Mouse (Mus musculus) forelimb bud, embryonic 11.5 days (tissue): ENCODE measurements around the gene Setdb2.
"Not testable (repeated sequence)": the region's sequence is repeated elsewhere in the genome, so short reads cannot be mapped to it uniquely, and the experiment has no call there.

Experiments
- DNase-seq: peaks from one replicate; pipeline ENCODE4 v3.0.0-alpha.2; 2012; ENCODE audit warnings: low read depth, low spot score

The Setdb2 gene

GRCm38 (mm10) chr14:59440558-59441471 lies at the start of gene Setdb2, which contains the start of gene Cab39l:
Gene Setdb2, minus strand, starts transcription at chr14:59440884.
Gene Cab39l, plus strand, starts transcription at chr14:59440972.
- DNase-seq = peak; percentile 90

- DNase-seq = no peak
Measured at GRCm38 (mm10) chr14:59485247-59485810, 44.6 kb upstream of the Setdb2 start.

GRCm38 (mm10) chr14:59478699-59479098 lies 38.0 kb upstream of the Setdb2 start:
- DNase-seq = no peak

GRCm38 (mm10) chr14:59470781-59471180 lies 30.1 kb upstream of the Setdb2 start:
- DNase-seq = no peak

DNA sequence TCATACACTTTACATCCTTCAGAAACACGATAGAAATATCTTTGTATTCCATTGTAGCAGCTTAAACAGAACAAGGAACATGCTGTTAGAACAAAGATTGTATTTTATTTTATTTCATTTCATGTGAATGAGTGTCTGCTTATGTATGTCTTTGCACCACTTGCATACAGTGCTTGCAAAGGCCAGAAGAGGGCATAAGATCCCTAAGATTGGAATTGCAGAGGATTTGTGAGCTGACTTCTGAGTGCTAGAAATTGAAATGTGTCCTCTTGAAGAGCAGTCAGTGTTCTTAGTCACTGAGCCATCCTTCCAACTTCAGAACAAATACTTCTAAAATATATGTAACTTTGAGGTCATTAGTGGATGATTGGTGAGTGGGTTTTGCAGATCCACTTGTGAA lies 27.1 kb upstream of the Setdb2 start:
- DNase-seq = no peak

DNA sequence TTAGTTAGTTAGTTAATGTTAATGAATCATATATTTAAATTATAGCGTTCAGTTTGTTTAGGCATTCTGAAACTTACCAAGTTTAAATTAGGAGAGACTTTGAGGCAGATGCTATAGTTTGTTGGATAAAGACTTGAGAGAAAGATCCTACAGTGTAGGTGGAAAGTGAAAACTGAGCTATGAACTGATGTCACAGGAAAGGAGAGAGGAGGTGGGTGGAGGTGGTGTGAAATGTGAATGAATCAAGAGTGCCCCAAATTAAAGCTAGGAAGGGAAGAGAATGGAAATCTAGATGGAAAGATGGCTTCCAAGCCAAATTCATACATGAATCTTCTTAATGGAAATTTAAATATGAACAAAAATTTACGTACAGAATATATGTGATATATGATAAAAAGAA lies 25.8 kb upstream of the Setdb2 start:
- DNase-seq = no peak

- DNase-seq = no peak
Measured at GRCm38 (mm10) chr14:59447981-59448380, 7.3 kb upstream of the Setdb2 start.

DNA sequence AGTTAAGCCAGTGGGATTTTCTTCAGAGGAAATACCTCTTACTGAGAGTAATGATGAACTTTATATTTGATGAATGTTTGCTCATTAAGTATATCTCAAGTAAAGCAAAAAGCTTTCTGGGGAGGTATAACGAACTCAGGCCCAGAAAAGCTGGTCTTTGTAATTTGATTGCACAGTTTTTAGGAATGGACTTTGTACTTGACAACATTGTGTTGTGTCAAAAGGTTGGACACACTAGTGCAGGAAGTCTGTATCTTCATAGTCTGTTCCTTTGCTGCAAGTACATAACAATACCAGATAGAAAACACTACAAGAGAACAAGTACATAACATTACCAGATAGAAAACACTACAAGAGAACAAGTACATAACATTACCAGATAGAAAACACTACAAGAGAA lies 4.7 kb upstream of the Setdb2 start:
- no peak for DNase-seq

- no peak for DNase-seq
Measured at GRCm38 (mm10) chr14:59441472-59441805, 755 bp upstream of the Setdb2 start.

DNA sequence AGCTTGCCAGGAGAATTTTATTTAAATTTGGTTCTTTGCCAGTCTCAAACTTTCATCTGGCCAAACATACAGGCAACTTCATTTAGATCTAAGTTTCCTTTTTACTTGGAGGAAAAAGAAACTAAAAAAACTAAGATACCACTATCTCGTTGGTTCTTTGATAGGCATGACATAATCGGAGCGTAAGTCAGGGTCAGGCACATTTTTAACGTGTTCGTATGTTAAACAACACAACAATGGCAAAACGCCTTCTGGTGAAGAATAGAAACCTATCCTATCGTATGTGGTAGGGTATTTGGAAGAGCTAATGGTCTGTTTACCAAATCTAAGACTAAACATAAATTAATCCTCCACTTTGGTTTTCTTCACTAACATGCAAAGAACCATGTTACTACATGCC lies 645 bp downstream of the Setdb2 start:
- DNase-seq = no peak

GRCm38 (mm10) chr14:59438505-59438904 lies 2.2 kb downstream of the Setdb2 start:
- no peak for DNase-seq

DNA sequence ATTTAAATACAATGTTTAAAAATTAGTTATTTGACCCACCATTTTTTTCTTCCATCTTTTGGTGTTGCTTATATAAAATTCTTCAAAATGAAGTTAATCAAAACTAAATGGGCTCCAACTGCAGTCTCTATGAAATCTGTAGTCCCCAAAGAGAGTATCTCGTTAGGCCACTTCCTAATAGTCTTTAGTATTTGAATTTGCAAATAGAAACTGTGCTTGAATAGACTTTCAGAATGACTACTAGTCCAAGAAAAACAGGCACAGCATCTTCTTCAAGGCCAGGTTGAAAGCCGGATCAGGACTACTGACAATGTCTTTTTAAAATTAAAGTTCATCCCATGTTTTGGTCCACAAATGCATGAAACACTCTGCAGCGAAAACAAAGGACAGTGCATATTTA lies 3.3 kb downstream of the Setdb2 start:
- DNase-seq = no peak

DNA sequence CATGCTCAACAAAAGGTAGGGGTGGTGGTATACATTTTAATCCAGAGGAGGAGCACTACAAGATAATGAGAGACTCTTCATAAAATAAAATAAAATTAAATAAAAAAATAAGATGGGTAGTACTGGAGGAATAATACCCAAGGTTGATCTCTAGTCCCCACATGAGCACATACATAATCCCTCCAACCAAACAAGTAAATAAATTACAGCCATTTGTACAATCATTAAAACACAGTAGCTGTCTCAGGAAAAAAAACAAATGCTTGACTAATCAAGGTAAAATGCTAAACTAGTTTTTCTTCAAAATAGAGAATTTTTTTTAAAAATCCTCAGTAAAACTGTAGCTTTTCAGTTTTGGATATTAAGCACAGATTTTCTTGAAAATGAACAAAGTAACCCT lies 5.5 kb downstream of the Setdb2 start:
- DNase-seq = no peak

DNA sequence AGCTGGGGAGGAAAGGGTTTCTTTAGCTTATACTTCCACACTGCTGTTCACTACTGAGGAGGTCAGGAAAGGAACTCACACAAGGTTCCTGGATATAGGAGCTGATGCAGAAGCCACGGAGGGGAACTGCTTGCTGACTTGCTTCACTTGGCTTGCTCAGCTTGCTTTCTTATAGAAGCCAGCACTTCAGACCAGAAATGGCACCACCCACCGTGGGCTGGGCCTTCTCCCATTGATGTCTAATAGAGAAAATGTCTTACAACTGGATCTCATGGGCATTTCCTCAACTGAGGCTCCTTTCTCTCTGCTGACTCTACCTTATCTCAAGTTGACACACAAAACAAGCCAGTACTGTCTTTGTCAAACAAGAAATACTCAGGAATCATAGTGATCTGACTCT lies 6.8 kb downstream of the Setdb2 start:
- no peak for DNase-seq

DNA sequence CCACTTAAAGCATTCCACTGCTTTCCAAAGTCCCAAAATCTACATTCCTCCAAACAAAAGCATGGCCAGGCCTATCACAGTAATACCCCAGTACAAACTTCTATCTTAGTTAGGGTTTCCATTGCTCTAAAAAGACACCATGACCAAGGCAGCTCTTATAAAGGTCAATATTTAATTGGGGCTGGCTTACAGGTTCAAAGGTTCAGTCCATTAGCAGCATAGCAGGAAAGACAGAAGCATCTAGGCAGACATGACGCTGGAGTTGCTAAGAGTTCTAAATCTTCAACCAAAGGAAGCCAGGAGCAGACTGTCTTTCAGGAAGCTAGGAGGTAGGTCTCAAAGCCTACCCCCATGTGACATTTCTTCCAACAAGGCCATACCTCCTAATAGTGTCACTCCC lies 10.1 kb downstream of the Setdb2 start:
- no peak for DNase-seq

DNA sequence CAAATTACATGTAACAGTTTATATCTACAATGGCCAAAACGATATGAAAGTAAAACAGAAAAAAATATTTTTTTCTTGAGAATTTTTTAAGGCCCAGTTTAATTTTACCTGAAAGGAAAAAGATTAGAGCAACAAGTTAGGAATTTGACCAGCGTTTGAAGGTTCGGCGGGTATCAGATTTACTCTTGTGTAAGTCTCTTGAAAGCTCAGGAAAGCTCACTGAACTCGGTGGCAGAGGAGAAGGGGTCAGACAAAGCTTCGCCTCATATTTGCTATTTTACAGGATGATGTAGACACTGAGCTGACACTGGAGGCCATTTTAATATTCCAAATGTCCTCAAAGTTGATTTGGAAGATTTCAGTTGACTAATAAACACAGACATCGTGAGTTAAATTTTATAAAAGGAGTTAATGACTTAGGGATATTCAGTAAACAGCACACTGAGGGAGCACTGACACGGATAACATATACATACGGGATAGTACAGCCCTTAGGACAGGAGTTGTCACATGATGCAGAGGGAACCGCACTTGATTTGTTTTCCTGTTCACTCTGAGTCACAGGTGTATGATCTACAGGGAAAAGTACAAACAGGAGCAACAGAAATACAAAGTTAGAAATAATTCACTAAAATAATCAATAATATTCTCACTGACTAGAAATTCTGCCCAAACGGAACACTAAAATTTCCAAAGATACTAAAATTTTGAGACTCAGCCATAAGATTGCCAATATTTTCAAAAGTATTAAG lies 17.6 kb downstream of the Setdb2 start:
- no peak for DNase-seq

GRCm38 (mm10) chr14:59418171-59418570 lies 22.5 kb downstream of the Setdb2 start:
- no peak for DNase-seq

GRCm38 (mm10) chr14:59414979-59415378 lies 25.7 kb downstream of the Setdb2 start:
- DNase-seq = not testable (repeated sequence)

- no peak for DNase-seq
Measured at GRCm38 (mm10) chr14:59396999-59397398, 43.7 kb downstream of the Setdb2 start.

- DNase-seq = no peak
Measured at GRCm38 (mm10) chr14:59395281-59395680, 45.4 kb downstream of the Setdb2 start, which contains the start of gene Phf11c. Gene Phf11c, minus strand, starts transcription at chr14:59395381.

- not testable (repeated sequence) for DNase-seq
Measured at GRCm38 (mm10) chr14:59390181-59390580, 50.5 kb downstream of the Setdb2 start.

- DNase-seq = no peak
Measured at GRCm38 (mm10) chr14:59389532-59389931, 51.2 kb downstream of the Setdb2 start.
